Mouse (Mus musculus) neural tube, embryonic 14.5 days (tissue): ENCODE results near the gene Btbd9. TPM values are rescaled to one million over a fixed set of nuclear protein-coding genes. Genes with fewer than 3 reads are reported as not detected.

Experiments used
- ATAC-seq: fragments of 200-750 bp; cut with Nextera tagmentation; 2 replicates; pipeline ENCODE4 v1.8.0; 2017; ENCODE audit warnings: low read depth, mild to moderate bottlenecking, moderate TSS enrichment, moderate library complexity
- H3K27ac ChIP-seq: fragments of 300-500 bp; sonication (generic); 2 replicates; pipeline ENCODE4 v1.5.1; 2014; ENCODE audit warnings: low read depth, mild to moderate bottlenecking, control low read depth, low read length, moderate library complexity, mixed read lengths
- H3K27me3 ChIP-seq: fragments of 300-500 bp; sonication (generic); 2 replicates; pipeline ENCODE4 v1.6.1; 2014; ENCODE audit warnings: low read length; ENCODE audit not compliant: control insufficient read depth, insufficient read depth
- H3K36me3 ChIP-seq: fragments of 300-500 bp; sonication (generic); 2 replicates; pipeline ENCODE4 v1.6.1; 2014; ENCODE audit warnings: low read length, mixed read lengths; ENCODE audit not compliant: control insufficient read depth, insufficient read depth
- H3K4me1 ChIP-seq: fragments of 300-500 bp; sonication (generic); 2 replicates; pipeline ENCODE4 v1.6.1; 2014; ENCODE audit warnings: low read length; ENCODE audit not compliant: control insufficient read depth, insufficient read depth
- H3K4me2 ChIP-seq: fragments of 300-500 bp; sonication (generic); 2 replicates; pipeline ENCODE4 v1.6.1; 2014; ENCODE audit warnings: mild to moderate bottlenecking, low read depth, low read length, control low read depth
- H3K4me3 ChIP-seq: fragments of 300-500 bp; sonication (generic); 2 replicates; pipeline ENCODE4 v1.5.1; 2014; ENCODE audit warnings: low read depth, low read length, control low read depth, mixed read lengths
- H3K9ac ChIP-seq: fragments of 300-500 bp; sonication (generic); replicated peaks from 2 replicates; pipeline ENCODE4 v1.6.1; 2014; ENCODE audit warnings: low read depth, mild to moderate bottlenecking, control low read depth, low read length, mixed read lengths
- H3K9me3 ChIP-seq: fragments of 300-500 bp; sonication (generic); 2 replicates; pipeline ENCODE4 v1.6.1; 2016; ENCODE audit warnings: low read length; ENCODE audit not compliant: control insufficient read depth
- WGBS: fragments of 180-500 bp; shearing (Covaris S2); extraction: QIAGEN DNeasy Blood & Tissue Kit; methylation state at CpG from one replicate; pipeline ENCODE4 v1.1.7; 2014; 5-methylcytosine and 5-hydroxymethylcytosine counted together
- polyA plus RNA-seq: library from polyadenylated mRNA; unstranded; fragments of >200 nt; fragmentation: Nextera tagmentation; extraction: Ambion mirVana; gene quantifications from 2 replicates; pipeline ENCODE4 v1.2.1, GENCODE M21; 2014

The Btbd9 gene
- polyA plus RNA-seq, 1 experiment from 2014 or later = 130 TPM

DNA sequence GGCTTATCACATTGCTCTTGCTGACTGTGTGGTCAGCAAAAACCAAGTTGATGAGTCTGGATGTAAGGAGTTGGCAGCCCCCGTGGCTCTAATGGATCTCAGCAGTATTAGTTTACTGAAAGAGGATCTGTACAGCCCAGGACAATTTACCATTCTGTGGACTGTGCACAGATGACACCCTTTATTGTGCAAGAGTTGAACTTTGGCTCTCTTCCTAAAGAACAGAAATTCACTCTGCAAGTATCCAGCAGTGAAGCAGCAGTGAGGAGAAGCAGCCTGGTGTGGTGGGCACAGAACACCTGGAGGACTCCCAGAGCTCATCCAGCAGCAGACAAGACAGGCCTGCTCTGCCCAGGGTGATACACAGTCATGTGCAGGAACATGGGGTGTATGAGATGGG lies 215.6 kb downstream of the Btbd9 start:
- Histone ChIP-seq H3K4me2 (no peak overlapping the region), H3K9ac (no peak overlapping the region), H3K36me3 (no peaks in the 10 kb centered on the region), H3K27ac (no peak overlapping the region), H3K27me3 (no peaks in the 10 kb centered on the region), H3K4me1 (peaks cover 13% of the 10 kb centered on the region), H3K4me3 (no peak overlapping the region), H3K9me3 (no peaks in the 10 kb centered on the region)
- ATAC-seq = no peak
- WGBS = 33% methylated on average over 1 of the region's 1 CpGs

DNA sequence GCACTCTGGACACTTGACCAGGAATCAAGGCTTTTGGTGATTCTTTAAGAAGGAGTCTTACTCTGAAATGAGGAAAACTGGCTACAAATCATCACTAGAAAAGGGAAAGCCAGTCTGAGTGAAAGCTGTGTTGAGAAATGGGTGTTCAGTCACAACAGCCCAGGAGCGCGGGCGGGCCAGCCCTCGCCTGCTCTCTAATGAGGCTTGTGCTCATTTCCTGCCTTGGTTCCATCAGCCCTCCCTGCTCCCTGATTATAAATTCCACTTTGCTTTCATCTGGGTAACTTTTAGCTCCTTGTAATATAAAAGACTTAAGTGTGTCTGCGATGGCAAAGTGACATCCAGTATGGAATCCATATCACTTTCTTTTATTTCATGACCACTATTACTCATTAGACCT lies 216.9 kb downstream of the Btbd9 start:
- no peaks in the 10 kb centered on the region for H3K36me3 ChIP-seq
- no peak overlapping the region for H3K27ac ChIP-seq
- no peak overlapping the region for H3K4me3 ChIP-seq
- H3K9me3 ChIP-seq = no peaks in the 10 kb centered on the region
- ATAC-seq = no peak
- H3K27me3 ChIP-seq = no peaks in the 10 kb centered on the region
- no peak overlapping the region for H3K9ac ChIP-seq
- 52% methylated on average over 5 of the region's 5 CpGs for WGBS
- no peak overlapping the region for H3K4me2 ChIP-seq
- peaks cover 13% of the 10 kb centered on the region for H3K4me1 ChIP-seq

DNA sequence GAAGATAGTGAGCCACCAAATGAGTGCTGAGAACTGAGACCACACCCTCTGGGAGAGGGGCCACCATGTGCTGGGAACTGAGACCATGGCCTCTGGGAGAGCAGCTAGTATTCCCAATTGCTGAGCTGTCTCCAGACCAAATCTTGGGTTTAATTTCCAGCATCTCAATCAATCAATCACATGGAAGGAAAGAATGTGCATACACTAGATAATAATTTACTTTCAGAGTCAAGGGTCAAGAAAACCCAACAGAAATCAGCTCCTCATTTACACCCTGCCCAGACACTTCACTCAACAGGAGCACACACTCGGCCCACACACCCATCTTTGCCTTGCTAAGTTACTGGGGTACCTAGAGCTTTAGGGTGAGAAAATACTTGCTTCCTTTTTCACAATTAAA lies 220.9 kb downstream of the Btbd9 start:
- Histone ChIP-seq H3K4me1 (peaks cover 5% of the 10 kb centered on the region), H3K4me3 (no peak overlapping the region), H3K4me2 (no peak overlapping the region), H3K27ac (no peak overlapping the region), H3K9me3 (no peaks in the 10 kb centered on the region), H3K9ac (no peak overlapping the region), H3K27me3 (no peaks in the 10 kb centered on the region), H3K36me3 (no peaks in the 10 kb centered on the region)
- WGBS = 80% methylated on average over 1 of the region's 1 CpGs
- no peak for ATAC-seq

DNA sequence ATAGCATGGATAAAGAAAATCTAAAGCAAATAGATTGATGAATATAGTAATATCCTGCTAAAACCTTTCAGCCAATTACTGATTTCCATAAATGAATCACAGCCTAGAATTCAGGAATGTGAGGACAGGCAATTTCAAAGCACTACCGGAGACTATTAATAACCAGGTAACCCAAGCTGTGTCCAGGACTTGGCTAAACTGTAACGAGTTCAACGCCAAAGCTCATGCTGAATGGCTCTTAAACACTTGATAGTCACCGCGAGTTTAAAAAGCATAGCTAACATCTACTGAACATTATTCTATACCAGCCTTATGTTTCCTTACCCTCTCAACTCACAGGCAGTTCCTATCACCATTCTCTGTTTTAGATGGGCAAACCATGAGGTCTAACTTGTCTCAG lies 221.9 kb downstream of the Btbd9 start:
- Histone ChIP-seq H3K4me3 (no peak overlapping the region), H3K27ac (no peak overlapping the region), H3K36me3 (no peaks in the 10 kb centered on the region), H3K9ac (no peak overlapping the region), H3K27me3 (no peaks in the 10 kb centered on the region), H3K4me2 (no peak overlapping the region), H3K9me3 (no peaks in the 10 kb centered on the region), H3K4me1 (no peaks in the 10 kb centered on the region; the same call in 1 of the 2 replicates)
- ATAC-seq = no peak
- 93% methylated on average over 5 of the region's 5 CpGs for WGBS

DNA sequence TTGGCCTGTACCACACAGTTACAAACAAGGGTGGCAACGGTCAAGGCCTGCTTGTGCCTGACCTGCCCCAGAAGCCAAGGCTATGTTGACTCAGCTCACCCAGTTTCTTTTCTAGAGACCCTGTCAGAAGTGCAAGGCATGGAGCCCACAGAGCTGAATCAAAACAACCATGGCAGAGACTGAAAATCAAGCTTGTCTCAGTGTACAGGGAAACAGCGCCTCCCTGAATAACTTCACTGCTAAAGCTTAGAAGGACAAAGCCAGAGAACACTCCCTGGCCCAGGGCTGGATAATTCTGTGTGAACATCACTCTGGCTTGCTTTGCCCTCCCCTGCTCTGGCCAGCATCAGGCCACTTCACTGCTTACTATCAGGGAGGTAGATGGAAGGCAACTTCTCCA lies 228.3 kb downstream of the Btbd9 start:
- no peaks in the 10 kb centered on the region for H3K27me3 ChIP-seq
- WGBS = 58% methylated on average over 2 of the region's 2 CpGs
- no peak overlapping the region for H3K4me2 ChIP-seq
- peaks cover 12% of the 10 kb centered on the region for H3K4me1 ChIP-seq
- H3K9ac ChIP-seq = no peak overlapping the region
- H3K9me3 ChIP-seq = no peaks in the 10 kb centered on the region
- H3K27ac ChIP-seq = no peak overlapping the region
- ATAC-seq = no peak
- no peak overlapping the region for H3K4me3 ChIP-seq
- H3K36me3 ChIP-seq = no peaks in the 10 kb centered on the region

DNA sequence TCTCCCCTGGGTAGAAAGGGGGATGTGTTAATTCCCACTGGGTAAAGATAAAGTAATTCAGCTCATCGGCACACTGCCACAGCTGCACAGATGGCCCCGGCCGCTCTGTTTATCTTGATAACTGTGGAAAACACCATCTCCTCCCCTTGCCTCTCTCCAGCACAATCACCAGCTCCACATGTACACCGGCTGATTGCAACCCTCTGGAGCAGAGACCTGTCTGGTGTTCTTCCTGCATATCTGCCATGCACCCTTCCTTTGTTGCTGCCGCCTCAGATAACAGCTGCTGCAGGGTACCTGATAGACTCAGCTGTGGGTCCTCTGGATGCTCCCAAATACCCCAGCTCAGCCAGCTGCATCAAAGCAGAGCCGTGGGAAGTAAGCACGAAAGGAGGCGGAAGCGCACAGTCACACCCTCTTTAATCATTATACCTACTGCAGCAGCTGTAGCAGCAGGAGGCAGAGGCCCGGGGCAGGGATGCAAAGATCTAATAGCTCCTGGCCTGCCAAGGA lies 229.1 kb downstream of the Btbd9 start:
- ATAC-seq = peak; percentile 68
- H3K27ac ChIP-seq = peak overlapping the region; percentile 84
- no peak overlapping the region for H3K9ac ChIP-seq
- no peaks in the 10 kb centered on the region for H3K36me3 ChIP-seq
- no peaks in the 10 kb centered on the region for H3K9me3 ChIP-seq
- 3% methylated on average over 10 of the region's 10 CpGs for WGBS
- no peak overlapping the region for H3K4me3 ChIP-seq
- H3K27me3 ChIP-seq = no peaks in the 10 kb centered on the region
- H3K4me2 ChIP-seq = no peak overlapping the region
- peaks cover 12% of the 10 kb centered on the region for H3K4me1 ChIP-seq

DNA sequence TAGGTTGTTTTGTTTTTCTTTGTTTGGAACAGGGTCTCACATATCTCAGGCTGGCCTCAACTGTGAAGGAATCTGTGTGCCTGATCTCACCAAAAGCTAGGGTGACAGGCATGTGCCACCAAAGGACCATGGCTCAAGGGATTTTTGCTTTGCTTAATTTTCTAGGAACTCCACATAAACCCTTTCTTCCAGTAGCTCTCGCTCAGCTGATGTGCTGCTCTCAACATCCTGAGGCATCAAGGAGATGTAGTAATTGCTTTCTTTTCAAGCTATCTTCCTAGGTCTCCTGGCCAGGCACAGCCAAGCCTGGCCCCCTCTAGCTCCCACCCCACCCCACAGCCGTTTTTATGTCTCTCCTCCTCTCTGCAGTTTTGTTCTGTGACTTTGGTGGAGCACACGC lies 231.3 kb downstream of the Btbd9 start:
- no peak for ATAC-seq
- H3K27me3 ChIP-seq = no peaks in the 10 kb centered on the region
- no peak overlapping the region for H3K9ac ChIP-seq
- H3K27ac ChIP-seq = no peak overlapping the region
- 85% methylated on average over 3 of the region's 3 CpGs for WGBS
- H3K4me1 ChIP-seq = peaks cover 16% of the 10 kb centered on the region
- H3K4me3 ChIP-seq = no peak overlapping the region
- no peak overlapping the region for H3K4me2 ChIP-seq
- H3K36me3 ChIP-seq = no peaks in the 10 kb centered on the region
- H3K9me3 ChIP-seq = no peaks in the 10 kb centered on the region

DNA sequence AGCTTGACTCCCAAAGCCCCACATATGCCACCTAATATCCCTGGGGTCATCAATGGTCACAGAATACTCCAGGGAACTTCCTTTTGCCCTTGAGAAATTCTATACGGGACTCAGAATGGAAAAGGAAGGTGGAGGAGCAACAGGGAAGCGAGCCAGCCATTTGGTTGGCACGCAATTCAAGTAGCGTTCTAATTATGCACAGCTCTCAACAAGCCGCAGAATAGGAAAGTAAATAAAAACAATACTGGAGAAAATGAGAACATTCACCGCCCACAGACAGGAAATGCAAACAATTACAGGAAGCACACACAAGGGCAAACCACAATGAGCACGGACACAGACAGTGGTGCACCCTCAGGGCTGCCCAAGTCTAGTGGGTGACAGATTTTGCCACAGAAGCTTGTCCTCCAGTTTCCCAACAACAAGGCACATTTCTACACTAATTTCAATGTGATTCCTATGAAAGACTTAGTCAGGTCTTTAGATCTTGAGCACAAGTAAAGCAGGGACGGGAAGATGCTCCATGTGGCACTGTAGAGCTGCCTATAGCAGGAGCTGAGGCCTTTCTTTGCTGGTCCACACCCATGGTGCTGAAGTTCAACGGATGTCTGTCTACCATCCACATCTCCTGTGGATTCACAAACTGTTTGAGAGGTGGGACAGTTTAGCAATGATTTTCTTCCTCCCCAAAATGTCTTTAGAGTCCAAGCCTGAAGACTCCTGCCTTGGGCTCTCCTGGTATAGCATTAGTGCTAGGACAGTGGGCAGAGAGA lies 232.4 kb downstream of the Btbd9 start:
- Histone ChIP-seq H3K9me3 (no peaks in the 10 kb centered on the region), H3K4me1 (peaks cover 16% of the 10 kb centered on the region), H3K4me2 (no peak overlapping the region), H3K4me3 (no peak overlapping the region), H3K36me3 (no peaks in the 10 kb centered on the region), H3K27ac (no peak overlapping the region), H3K9ac (no peak overlapping the region), H3K27me3 (no peaks in the 10 kb centered on the region)
- 67% methylated on average over 9 of the region's 9 CpGs for WGBS
- ATAC-seq = no peak

DNA sequence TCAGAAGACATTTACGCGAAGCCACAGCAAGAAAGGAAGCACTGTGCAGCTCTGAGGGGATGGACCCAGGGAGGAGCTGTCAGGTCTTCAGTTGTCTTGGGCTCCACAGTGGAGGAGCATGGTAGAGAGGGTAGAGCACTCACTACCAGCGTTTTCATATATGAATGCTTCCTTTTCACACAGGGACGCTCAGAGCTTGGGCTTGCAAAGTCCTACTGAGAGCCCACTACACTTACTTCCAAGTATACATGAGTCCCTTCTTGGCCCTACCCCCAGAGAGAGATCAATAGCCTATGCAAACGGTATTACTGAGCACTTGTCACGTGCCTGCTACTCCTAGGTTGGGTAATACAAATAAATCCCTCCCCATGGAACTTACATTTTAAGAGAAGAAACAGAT lies 234.7 kb downstream of the Btbd9 start:
- Histone ChIP-seq H3K4me2 (no peak overlapping the region), H3K27ac (no peak overlapping the region; the same call in 1 of the 2 replicates), H3K27me3 (no peaks in the 10 kb centered on the region), H3K36me3 (no peaks in the 10 kb centered on the region), H3K9me3 (no peaks in the 10 kb centered on the region), H3K4me1 (peaks cover 7% of the 10 kb centered on the region), H3K9ac (no peak overlapping the region), H3K4me3 (no peak overlapping the region)
- 73% methylated on average over 6 of the region's 6 CpGs for WGBS
- no peak for ATAC-seq
